Mouse (Mus musculus) hindbrain, embryonic 13.5 days (tissue): ENCODE results near the gene Mybpc3. TPM values are rescaled to one million over a fixed set of nuclear protein-coding genes. Genes with fewer than 3 reads are reported as not detected.

Source experiments
- ATAC-seq: fragments of 200-750 bp; cut with Nextera tagmentation; 2 replicates; pipeline ENCODE4 v1.8.0; 2017; ENCODE audit warnings: moderate TSS enrichment; ENCODE audit not compliant: low FRiP score
- H3K27ac ChIP-seq: fragments of 300-500 bp; sonication (generic); 2 replicates; pipeline ENCODE4 v1.5.1; 2015; ENCODE audit warnings: inconsistent platforms, mild to moderate bottlenecking, moderate library complexity
- H3K27me3 ChIP-seq: fragments of 300-500 bp; sonication (generic); 2 replicates; pipeline ENCODE4 v1.6.1; 2015; ENCODE audit warnings: mild to moderate bottlenecking, inconsistent platforms
- H3K36me3 ChIP-seq: fragments of 300-500 bp; sonication (generic); 2 replicates; pipeline ENCODE4 v1.6.1; 2015; ENCODE audit warnings: mild to moderate bottlenecking, inconsistent platforms
- H3K4me1 ChIP-seq: fragments of 300-500 bp; sonication (generic); replicated peaks from 2 replicates; pipeline ENCODE4 v1.6.1; 2015; ENCODE audit warnings: inconsistent platforms
- H3K4me2 ChIP-seq: fragments of 300-500 bp; sonication (generic); 2 replicates; pipeline ENCODE4 v1.6.1; 2015; ENCODE audit warnings: inconsistent platforms, mild to moderate bottlenecking, moderate library complexity
- H3K4me3 ChIP-seq: fragments of 300-500 bp; sonication (generic); 2 replicates; pipeline ENCODE4 v1.5.1; 2015; ENCODE audit warnings: mild to moderate bottlenecking, inconsistent platforms
- H3K9ac ChIP-seq: fragments of 300-500 bp; sonication (generic); 2 replicates; pipeline ENCODE4 v1.6.1; 2015; ENCODE audit warnings: mild to moderate bottlenecking, inconsistent platforms
- H3K9me3 ChIP-seq: fragments of 300-500 bp; sonication (generic); 2 replicates; pipeline ENCODE4 v1.6.1; 2016; ENCODE audit warnings: inconsistent platforms
- WGBS: fragments of 180-500 bp; shearing (Covaris S2); methylation state at CpG from one replicate; pipeline ENCODE4 v1.1.7; 2015; 5-methylcytosine and 5-hydroxymethylcytosine counted together
- polyA plus RNA-seq: library from polyadenylated mRNA; unstranded; fragments of >200 nt; fragmentation: Nextera tagmentation; extraction: Ambion mirVana; gene quantifications from 2 replicates; pipeline ENCODE4 v1.2.1, GENCODE M21; 2015

Mybpc3 gene
- polyA plus RNA-seq, 1 experiment from 2014 or later: 0.23 TPM

DNA sequence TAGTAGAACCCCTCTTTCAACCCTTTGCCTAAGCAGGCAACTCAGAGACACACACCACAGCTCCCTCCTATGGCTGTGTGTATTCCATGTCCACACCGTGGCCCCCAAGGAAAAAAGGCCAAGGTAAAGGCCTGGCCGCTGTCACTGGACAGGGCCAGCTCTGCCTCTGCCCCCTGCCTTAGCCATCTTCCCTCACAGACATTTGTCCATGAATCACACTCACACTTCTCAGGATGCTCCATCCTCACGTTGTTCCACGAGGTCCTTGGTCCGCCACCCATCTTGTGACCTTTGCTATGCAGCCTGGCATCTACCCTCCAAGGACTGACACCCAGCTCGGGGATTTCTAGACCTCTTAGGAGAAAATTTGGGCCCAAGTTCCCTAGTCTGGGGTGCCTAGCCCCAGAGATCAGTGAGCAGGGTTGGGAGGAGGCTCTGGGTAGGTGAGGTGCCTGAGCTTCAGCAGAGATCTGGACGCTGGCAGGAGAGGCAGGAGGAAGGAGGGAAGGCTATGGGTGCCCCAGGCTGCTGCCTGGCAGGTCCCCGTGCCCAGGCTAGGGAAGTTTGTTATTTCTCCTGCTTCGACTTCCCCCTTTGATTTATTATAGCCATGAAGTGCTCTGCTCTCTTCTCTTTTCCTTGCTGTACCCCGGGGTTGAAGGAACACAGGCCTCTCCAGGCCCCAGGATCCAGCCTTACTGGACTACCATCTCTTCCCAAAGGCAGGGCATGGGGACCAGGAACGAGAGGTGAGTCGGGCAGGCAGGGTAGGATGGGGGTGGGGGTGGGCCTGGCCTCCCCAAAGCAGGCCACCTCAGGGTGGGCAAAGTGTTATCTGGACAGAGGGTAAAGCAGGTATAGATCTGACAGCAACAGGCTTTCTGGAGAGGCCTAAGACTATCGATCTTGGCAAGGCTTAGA, 35.9 kb upstream of the Mybpc3 start, which contains the start of gene Spi1:
Spi1 (plus strand) TSS at position 616 of the 921 bp plus-strand sequence.
- H3K4me1 ChIP-seq: peaks cover 16% of the 10 kb centered on the region
- H3K9ac ChIP-seq: no peak within 1 kb of the TSS
- H3K27me3 ChIP-seq: no peaks in the 10 kb centered on the region
- H3K9me3 ChIP-seq: no peaks in the 10 kb centered on the region
- no peaks in the 10 kb centered on the region for H3K36me3 ChIP-seq
- H3K4me3 ChIP-seq: no peak within 1 kb of the TSS
- no peak within 1 kb of the TSS for H3K27ac ChIP-seq
- no peak for ATAC-seq
- H3K4me2 ChIP-seq: no peak within 1 kb of the TSS
- WGBS: 85% methylated on average over 13 of the region's 13 CpGs

DNA sequence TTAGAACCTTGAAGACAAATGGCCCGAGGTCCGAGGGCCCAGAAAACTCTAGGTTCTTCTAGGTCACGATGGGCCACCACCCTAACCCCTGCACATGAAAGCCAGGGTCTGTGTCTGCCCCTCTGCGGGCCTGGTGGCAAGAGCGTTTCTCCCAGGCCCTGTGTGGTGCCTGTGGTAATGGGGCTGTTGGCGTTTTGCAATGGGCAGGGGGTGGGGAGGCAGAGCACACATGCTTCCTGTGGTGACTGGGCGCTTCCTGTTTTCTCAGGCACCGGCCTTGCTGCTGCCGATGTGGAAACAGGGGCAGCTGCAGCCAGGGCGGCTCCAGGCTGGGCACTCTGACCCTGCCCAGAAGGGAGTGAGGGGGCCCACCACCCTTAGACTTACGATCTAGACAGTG, 35.1 kb upstream of the Mybpc3 start:
- Histone ChIP-seq H3K27me3 (no peaks in the 10 kb centered on the region), H3K27ac (no peak overlapping the region), H3K9ac (no peak overlapping the region), H3K4me1 (peaks cover 14% of the 10 kb centered on the region), H3K36me3 (no peaks in the 10 kb centered on the region), H3K9me3 (no peaks in the 10 kb centered on the region), H3K4me3 (no peak overlapping the region), H3K4me2 (no peak overlapping the region)
- 74% methylated on average over 11 of the region's 11 CpGs for WGBS
- no peak for ATAC-seq

DNA sequence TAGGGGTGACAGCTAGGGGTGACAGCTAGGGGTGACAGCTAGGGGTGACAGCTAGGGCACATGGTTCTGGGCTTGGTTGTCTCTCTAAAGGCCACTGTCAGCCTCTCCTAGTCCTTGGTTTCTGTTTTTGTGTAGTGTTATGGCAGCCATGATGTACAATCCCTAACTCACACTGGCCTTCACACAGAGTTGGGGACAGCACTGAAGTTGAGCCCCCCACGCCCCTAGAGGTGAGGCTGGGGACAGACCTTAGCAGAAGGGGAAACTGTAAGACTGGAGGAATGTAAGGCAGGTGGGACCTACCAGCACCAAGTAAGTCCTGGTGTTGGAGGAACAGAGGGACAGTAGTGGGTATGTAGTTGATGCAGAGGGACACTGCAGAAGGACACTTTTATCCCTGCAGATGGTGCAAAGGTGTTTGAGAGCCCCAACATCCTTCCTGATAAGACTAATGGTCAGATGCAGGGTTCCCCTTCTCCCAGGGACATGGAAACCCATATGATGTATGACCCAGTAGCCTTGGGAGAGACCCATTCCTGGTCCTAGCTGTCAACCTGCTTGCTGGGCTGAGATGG, 34.5 kb upstream of the Mybpc3 start:
- H3K4me1 ChIP-seq: peaks cover 9% of the 10 kb centered on the region
- H3K4me2 ChIP-seq: no peak overlapping the region
- no peak overlapping the region for H3K4me3 ChIP-seq
- no peak overlapping the region for H3K9ac ChIP-seq
- ATAC-seq: no peak
- no peaks in the 10 kb centered on the region for H3K9me3 ChIP-seq
- WGBS: 52% methylated on average over 1 of the region's 1 CpGs
- H3K27ac ChIP-seq: no peak overlapping the region
- no peaks in the 10 kb centered on the region for H3K27me3 ChIP-seq
- no peaks in the 10 kb centered on the region for H3K36me3 ChIP-seq

DNA sequence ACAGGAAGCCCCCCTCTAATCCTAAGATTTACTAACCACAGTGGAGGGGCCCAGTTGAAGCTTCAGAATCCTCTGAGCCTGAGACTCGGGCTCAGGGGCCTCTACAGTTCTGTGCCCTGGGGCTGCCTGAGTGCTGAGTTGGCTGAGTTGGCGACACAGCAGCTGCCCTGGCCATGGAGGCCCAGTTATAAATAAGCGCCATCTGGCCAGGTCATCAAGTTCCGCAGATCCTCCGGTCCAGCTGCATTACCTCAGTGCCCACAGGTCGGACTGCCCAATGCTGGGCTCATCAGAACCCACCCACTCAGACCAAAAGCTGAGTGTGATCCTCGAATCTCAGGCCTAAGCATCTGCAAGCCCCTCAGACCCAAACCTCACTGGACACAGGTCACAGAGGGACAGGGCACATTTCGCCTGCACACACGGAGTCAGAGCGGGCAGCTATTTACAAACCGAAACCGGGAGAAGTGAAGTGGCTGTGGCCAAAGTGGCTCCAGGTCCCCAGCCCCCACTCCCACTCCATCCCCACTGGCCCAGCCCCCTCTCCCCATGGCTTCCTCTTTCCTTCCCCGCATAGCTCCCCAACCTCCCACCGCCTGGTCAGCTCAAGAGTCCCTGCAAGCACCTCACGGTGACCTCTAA, 33.6 kb upstream of the Mybpc3 start:
- Histone ChIP-seq H3K27me3 (no peaks in the 10 kb centered on the region), H3K4me1 (peaks cover under 1% of the 10 kb centered on the region), H3K4me3 (no peak overlapping the region), H3K36me3 (no peaks in the 10 kb centered on the region), H3K4me2 (no peak overlapping the region), H3K9me3 (no peaks in the 10 kb centered on the region), H3K9ac (no peak overlapping the region), H3K27ac (no peak overlapping the region)
- no peak for ATAC-seq
- 83% methylated on average over 15 of the region's 15 CpGs for WGBS

DNA sequence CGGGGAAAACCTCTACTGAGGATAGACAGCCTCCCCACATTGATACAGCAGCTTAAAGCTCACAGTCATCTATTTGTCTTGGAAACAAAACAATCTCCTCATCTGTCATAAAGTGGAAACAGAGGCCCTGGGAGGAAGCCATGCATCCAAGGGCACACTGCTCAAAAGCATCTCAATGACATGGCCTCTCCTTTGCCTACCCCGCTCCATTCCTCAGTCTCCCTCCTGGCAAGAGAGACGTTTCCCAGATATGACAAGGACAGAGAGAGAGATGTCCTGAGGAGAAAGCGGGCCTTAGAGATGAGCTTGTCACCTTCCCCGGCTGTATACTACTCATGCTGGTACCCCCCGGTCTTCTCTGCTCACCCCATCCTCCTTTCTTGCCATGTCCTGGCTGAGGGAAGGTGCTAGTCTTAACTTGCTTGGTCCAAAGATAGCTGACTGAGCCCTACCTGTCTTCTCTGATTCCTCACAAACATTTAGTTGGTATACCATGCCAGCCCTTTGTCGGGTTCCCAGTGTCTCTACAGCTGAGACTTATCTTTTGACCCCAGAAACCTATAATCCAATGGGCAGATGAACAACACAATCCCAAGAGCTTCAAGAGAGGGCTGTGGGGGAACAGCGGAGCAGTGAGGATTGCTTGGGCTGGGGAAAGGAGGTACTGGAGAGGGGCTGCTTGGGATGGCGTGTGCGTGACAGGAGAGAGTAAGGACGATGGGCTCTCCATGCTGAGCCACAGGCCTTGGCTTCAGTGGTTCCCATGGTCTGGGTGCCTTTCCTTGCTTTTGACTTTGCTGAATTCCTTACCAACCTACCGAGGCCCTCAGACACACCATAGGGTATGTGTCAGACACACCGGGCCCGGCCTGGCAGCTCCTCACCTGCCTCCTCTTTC, 32.2 kb upstream of the Mybpc3 start:
- no peak overlapping the region for H3K27ac ChIP-seq
- ATAC-seq: no peak
- no peaks in the 10 kb centered on the region for H3K27me3 ChIP-seq
- WGBS: 86% methylated on average over 14 of the region's 14 CpGs
- no peaks in the 10 kb centered on the region for H3K4me1 ChIP-seq
- no peaks in the 10 kb centered on the region for H3K9me3 ChIP-seq
- H3K9ac ChIP-seq: no peak overlapping the region; the same call in 1 of the 2 replicates
- no peaks in the 10 kb centered on the region for H3K36me3 ChIP-seq
- no peak overlapping the region for H3K4me2 ChIP-seq
- no peak overlapping the region for H3K4me3 ChIP-seq

DNA sequence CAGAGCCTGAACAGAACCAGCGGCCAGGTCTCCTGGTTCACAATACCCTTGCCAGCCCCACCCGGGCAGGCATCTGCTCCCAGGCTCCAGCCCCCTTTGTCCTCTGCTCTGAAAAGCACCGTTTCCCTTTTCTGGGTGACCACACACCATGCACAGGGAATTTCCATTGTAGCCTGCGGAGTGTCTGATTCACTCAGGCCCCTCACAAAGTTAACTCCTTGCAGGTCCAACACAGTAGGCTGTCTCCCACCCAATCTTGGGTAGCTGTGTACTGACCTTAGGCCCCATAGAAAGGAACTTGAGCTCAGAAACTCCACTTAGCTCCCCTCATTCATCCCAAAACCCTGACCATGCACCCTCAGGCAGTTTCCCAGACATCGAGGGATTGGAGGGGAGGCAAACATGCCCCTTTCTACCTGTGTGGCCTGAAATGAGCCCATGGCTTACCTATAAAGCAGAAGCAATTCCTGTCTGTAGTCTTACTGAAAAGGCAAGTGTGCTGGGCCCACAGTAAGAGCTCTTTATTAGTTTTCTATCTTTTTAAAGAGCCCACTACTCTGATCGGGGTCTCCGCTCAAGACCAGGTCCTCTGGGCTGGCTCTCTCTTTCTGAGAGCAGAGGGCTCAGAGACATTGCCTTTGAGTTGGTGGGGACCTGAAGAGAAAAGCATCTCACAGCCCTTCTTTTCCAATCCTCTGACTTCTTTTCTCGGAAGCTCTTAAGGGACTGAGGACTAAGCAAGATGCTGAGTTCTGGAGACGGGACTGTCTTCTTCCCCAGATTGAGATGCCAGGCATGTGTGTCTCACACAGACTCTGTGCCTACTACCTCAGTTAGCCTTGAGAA, 31.3 kb upstream of the Mybpc3 start:
- Histone ChIP-seq H3K27ac (no peak overlapping the region), H3K9ac (no peak overlapping the region; the same call in 1 of the 2 replicates), H3K4me2 (no peak overlapping the region), H3K4me1 (no peaks in the 10 kb centered on the region), H3K36me3 (no peaks in the 10 kb centered on the region), H3K4me3 (no peak overlapping the region), H3K9me3 (no peaks in the 10 kb centered on the region), H3K27me3 (no peaks in the 10 kb centered on the region)
- no peak for ATAC-seq
- WGBS: 57% methylated on average over 9 of the region's 9 CpGs

DNA sequence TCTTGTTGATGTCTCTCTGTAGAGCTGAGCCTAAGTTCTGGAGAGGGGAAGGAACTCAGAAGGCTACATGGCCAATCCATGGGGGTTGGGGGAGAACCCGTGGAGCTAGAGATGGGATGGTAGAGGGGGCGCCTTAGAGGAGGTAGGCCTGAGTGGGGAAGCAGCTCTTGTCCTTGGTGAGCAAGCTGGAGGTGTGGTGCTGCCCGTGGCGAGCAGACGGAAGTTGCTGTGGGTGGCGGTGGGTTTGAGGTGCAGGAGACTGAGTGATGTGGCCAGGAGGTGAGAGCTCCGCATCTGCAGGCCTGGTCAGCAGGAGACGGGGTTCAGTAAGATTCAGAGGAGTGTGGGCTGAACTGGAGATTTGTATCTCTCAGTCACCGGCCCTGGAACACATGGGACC, 30.5 kb upstream of the Mybpc3 start:
- no peak overlapping the region for H3K4me2 ChIP-seq
- H3K9ac ChIP-seq: no peak overlapping the region
- no peaks in the 10 kb centered on the region for H3K9me3 ChIP-seq
- WGBS: 85% methylated on average over 9 of the region's 9 CpGs
- H3K4me1 ChIP-seq: no peaks in the 10 kb centered on the region
- no peaks in the 10 kb centered on the region for H3K27me3 ChIP-seq
- H3K36me3 ChIP-seq: no peaks in the 10 kb centered on the region
- ATAC-seq: no peak
- no peak overlapping the region for H3K4me3 ChIP-seq
- no peak overlapping the region for H3K27ac ChIP-seq

DNA sequence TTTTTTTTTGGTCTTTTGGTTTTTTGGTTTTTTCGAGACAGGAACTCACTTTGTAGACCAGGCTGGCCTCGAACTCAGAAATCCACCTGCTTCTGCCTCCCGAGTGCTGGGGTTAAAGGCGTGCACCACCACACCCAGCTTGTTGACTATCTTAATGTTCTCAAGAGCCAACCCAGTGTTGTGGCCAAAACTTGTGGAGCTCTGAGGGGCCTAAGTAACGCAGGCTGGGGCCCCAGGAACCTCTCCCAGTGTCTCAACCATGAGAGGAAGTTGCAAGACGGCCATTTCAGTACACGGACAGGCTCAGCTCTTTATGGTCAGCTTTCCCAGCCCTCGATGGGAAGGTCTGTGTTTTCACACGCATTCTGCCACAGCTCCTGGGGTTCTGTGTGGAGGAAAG, 29.0 kb upstream of the Mybpc3 start:
- no peak overlapping the region for H3K4me3 ChIP-seq
- 77% methylated on average over 9 of the region's 9 CpGs for WGBS
- H3K4me2 ChIP-seq: no peak overlapping the region
- ATAC-seq: no peak
- H3K27ac ChIP-seq: no peak overlapping the region
- H3K9me3 ChIP-seq: no peaks in the 10 kb centered on the region
- H3K4me1 ChIP-seq: no peaks in the 10 kb centered on the region
- no peak overlapping the region for H3K9ac ChIP-seq
- H3K27me3 ChIP-seq: no peaks in the 10 kb centered on the region
- H3K36me3 ChIP-seq: no peaks in the 10 kb centered on the region

DNA sequence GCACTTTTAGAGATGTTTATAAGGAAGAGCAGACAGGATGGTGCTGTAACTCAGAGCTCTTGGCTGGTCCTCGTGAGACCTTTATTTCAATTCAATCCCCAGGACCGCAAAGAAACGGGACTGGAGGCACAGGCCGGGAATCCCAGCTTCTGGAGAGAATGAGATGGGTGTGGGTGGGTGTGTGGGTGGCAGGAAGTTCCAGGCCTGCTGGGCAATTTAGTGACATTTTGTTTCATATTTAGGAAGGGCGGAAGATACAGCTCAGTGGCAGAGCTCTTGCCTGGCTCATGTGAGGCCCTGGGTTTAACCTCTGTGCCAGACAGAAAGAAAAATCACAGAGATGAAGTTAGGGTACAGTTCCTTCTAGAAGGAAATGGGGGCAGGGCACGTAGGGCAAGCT, 27.7 kb upstream of the Mybpc3 start:
- H3K36me3 ChIP-seq: no peaks in the 10 kb centered on the region
- H3K4me3 ChIP-seq: no peak overlapping the region
- no peak overlapping the region for H3K4me2 ChIP-seq
- H3K27ac ChIP-seq: no peak overlapping the region
- H3K27me3 ChIP-seq: no peaks in the 10 kb centered on the region
- H3K4me1 ChIP-seq: no peaks in the 10 kb centered on the region
- WGBS: 80% methylated on average over 6 of the region's 6 CpGs
- no peak for ATAC-seq
- no peak overlapping the region for H3K9ac ChIP-seq
- no peaks in the 10 kb centered on the region for H3K9me3 ChIP-seq

DNA sequence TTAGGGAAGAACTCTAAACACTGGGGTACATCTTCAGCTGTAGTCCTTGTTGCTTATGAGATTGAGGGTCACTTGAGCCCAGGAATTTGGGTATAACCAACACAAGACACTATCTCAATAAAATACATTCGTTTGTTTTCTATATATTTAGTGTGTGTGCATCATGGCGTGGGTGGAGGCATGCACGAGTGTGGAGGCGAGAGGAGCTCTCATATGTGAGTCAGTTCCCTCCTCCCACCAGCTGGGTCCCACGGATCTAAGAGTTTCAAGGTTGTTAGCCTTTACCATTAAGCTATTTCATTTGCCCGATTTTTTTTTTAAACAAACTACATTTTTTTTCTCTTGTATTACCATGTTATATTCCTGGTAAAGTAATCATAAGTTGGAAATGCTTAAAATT, 27.1 kb upstream of the Mybpc3 start:
- no peaks in the 10 kb centered on the region for H3K9me3 ChIP-seq
- 74% methylated on average over 6 of the region's 6 CpGs for WGBS
- no peak overlapping the region for H3K4me3 ChIP-seq
- H3K4me1 ChIP-seq: no peaks in the 10 kb centered on the region
- no peak overlapping the region for H3K4me2 ChIP-seq
- H3K27me3 ChIP-seq: no peaks in the 10 kb centered on the region
- no peak overlapping the region for H3K27ac ChIP-seq
- no peak for ATAC-seq
- no peaks in the 10 kb centered on the region for H3K36me3 ChIP-seq
- no peak overlapping the region for H3K9ac ChIP-seq

DNA sequence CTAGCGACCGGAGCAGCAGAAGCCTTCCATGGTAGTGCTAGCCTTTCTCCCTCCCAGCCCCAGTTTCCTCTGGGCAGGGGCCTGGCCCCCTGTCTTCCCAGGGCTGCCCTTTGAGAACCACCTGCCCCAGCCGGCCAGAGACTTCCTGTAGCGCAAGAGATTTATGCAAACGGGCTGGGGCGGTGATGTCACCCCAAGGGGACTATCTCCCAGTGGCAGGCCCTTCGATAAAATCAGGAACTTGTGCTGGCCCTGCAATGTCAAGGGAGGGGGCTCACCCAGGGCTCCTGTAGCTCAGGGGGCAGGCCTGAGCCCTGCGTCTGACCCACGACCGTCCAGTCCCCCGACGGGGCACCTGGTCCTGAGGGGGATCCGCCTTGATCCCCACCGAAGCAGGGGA, 21.4 kb upstream of the Mybpc3 start:
- Histone ChIP-seq H3K9me3 (no peaks in the 10 kb centered on the region), H3K36me3 (no peaks in the 10 kb centered on the region), H3K4me3 (no peak overlapping the region), H3K27ac (no peak overlapping the region), H3K4me1 (no peaks in the 10 kb centered on the region), H3K9ac (no peak overlapping the region), H3K4me2 (no peak overlapping the region), H3K27me3 (no peaks in the 10 kb centered on the region; the same call in 1 of the 2 replicates)
- no peak for ATAC-seq
- 69% methylated on average over 14 of the region's 14 CpGs for WGBS
